Mouse (Mus musculus) left cerebral cortex, adult 2 months (tissue): ENCODE measurements at regions not wholly inside any gene's neighbourhood (a gene's known extent, or its start where the extent isn't known, plus 50 kb on each side); places are given as distances from the start of the nearest gene placed in this dataset.
"Not testable (repeated sequence)": the region's sequence is repeated elsewhere in the genome, so short reads cannot be mapped to it uniquely, and the experiment has no call there.

Source experiments
- DNase-seq, 2 experiments: peaks; one replicate each; pipeline ENCODE4 v3.0.0; 2021 to 2022; ENCODE audit warnings: low spot score in 2 of 2, mixed read lengths in 1 of 2; ENCODE audit errors: extremely low spot score in 1 of 2
- H3K27ac ChIP-seq: fragments of 200-600 bp; 2 replicates; pipeline ENCODE4 v1.8.1; 2022
- H3K4me3 ChIP-seq: fragments of 200-600 bp; 2 replicates; pipeline ENCODE4 v1.8.1; 2022
- CTCF ChIP-seq: fragments of 200-600 bp; IDR thresholded peaks from 2 replicates; pipeline ENCODE4 v1.8.1; 2022; ENCODE audit warnings: antibody characterized with exemption, mild to moderate bottlenecking, moderate library complexity
- intact Hi-C: fragments of 180-260 bp; cut with DNase I; formaldehyde crosslinking; loops from one replicate; pipeline ENCODE4 v1.15.1; 2025

DNA sequence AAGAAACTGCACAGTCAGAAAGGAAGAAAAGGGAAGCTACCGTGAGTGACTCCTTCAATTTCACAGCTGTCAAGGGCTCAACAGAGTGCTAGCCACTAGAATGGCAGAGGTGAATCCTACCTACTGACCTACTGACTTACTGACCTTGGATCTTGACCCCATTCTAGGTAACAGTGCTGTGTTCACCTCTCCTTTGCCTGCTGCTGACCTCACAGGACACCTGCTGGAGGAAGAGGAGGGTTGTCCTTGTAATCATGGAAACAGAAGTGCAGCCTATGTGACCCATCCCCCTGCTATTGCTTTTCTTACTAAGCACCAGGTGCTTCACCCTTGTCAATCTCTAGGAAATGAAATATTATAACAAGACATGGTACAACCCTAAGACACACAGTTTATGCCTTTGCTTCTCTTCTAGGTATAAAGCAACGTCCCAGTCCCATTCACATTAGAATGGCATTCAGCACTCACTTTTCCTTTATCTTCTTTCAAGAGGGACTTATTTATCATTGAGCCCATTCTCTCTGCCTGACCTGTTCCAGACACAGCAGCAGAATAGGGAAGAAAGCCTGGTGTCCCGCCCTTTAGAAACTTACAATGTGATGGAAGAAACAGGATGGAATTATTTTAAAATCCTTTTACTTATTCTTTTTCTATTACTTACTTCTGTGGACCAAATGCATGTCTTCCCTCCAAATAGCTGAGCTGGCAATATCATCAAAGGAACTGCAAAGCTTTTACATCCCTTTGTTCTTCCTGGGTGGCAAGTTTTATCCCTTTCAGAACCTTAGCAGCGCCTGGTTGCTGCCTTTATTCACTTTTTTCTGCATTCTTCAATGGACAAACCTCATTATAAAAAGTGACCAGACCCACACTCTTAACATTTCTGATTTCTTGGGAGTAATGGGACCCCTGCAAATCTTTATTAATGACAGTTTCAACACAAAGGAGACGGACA, 176.5 kb downstream of the Alg10b start:
- no peak overlapping the region for H3K4me3 ChIP-seq
- intact Hi-C loops = no loop called here
- no peak for TF ChIP-seq CTCF

DNA sequence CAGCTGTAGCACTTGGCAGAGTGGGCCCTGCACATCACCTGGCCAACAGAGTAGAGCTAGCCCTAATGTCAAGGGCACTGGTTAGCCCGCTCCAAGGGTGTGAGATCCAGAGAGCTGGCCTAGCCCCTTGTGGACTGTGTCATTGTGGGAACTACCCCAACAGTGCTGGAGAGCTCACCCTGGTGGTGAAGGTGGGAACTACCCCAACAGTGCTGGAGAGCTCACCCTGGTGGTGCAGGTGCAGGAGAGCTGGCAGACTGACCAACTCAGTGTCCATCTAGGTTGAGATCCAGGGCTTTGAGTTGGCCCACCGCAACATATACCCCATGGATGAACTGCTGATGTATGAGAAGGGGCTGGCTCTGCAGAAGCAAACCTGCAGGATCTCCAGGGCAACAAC, 196.7 kb downstream of the Alg10b start:
- Histone ChIP-seq H3K27ac (no peak overlapping the region), H3K4me3 (no peak overlapping the region)
- no peak for DNase-seq
- intact Hi-C loops = no loop called here
- peak; percentile 26 for TF ChIP-seq CTCF

More for the DNA sequence above, 176.5 kb downstream of the Alg10b start:
- DNase-seq = no peak
- no peak overlapping the region for H3K27ac ChIP-seq

DNA sequence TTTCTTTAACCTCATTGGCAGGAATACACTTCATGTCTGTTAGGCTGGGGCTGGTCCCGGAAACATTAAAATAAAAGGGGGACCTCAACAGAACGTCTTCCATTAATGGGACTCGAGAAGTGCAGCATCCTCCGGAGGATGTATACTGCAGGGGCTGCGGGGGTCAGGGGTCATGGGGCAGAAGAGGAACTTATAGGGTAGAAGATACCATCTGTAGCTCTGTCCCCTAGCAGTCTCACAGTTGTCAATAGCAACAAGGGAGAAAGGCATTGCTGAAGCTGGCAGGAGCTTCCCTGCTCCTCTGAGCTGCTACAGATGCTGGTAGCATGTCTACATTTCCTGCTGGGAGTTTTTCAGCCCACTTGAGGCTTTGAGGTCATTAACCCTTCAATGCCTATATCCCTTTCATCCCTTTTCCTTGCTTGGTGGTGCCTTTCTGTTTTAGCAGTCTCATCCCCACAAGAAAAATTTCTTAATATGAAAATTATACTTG, 198.1 kb downstream of the Alg10b start:
- no peak for TF ChIP-seq CTCF
- DNase-seq = no peak
- no peak overlapping the region for H3K27ac ChIP-seq

DNA sequence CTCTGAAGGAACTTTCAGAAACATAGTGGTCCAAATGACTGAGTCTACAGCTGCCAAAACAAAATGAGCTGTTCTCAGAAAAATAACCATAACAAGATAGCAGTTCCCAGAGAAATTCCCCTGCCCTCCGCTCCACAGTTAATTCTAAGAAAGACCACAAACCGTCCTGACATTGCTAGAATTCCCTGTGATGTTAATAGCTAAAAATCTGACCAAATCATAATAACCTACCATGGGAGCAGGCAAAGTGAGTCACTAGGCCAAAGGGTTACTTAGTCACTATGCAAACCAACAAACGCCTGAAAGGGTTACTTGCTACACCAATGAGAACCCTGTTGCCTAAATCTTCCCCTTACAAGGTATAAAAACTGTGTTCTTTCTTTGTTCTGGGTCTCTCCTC, 206.9 kb downstream of the Alg10b start:
- H3K27ac ChIP-seq, DNase-seq, intact Hi-C loops, H3K4me3 ChIP-seq: not testable (repeated sequence)

More for the DNA sequence above, 198.1 kb downstream of the Alg10b start:
- intact Hi-C loops = no loop called here
- no peak overlapping the region for H3K4me3 ChIP-seq

DNA sequence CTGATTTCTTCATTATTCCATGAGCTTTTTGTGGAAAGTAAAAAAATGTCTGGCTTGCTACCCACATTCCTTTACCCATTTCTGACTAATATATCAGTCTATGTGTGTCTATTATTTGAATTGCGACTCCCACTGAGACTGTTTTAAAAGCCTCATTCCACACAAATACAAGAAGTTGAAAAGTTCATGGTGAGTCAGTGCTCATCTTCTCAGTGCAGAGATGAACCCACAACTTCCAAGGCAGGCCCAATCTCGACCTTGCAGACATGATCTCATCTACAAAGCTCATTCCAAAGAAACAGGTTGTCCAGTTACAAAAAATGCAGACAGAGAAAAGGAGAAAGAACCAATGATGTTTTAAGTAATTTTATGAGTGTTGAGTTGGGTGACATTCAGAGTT, 208.0 kb downstream of the Alg10b start:
- DNase-seq = no peak
- intact Hi-C loops = no loop called here
- TF ChIP-seq CTCF = no peak
- Histone ChIP-seq H3K27ac (no peak overlapping the region), H3K4me3 (no peak overlapping the region)

DNA sequence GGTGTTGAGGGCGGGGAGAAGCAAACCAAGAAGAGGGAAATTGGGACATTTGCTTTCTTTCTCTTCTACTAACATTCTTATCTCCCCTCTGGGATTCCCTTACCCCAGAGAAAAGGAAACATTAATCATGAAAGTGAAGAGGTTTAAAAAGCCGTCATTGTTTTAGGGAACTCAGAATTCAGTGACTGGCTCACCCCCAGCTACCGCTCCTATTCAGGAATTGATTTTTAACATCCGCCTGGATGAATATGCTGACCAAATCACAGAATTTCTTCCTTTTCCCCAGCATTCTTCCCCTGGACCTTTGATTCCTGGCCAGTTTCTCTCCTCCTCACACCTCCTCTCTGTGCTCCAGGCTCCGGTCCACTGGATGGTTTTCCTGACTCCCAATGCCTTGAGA, 211.2 kb downstream of the Alg10b start:
- DNase-seq = no peak
- H3K4me3 ChIP-seq = no peak overlapping the region
- TF ChIP-seq CTCF = no peak
- H3K27ac ChIP-seq = no peak overlapping the region
- intact Hi-C loops = no loop called here
